Mouse (Mus musculus): Measurements from ENCODE around the gene Galnt5. TPM values are rescaled to one million over a fixed set of nuclear protein-coding genes. Genes with fewer than 3 reads are reported as not detected.

Galnt5 gene
- polyA plus RNA-seq (2015; fragmentation: Nextera tagmentation; extraction: Ambion mirVana), result 0.04 and 0.08 TPM in 2 replicates

DNA sequence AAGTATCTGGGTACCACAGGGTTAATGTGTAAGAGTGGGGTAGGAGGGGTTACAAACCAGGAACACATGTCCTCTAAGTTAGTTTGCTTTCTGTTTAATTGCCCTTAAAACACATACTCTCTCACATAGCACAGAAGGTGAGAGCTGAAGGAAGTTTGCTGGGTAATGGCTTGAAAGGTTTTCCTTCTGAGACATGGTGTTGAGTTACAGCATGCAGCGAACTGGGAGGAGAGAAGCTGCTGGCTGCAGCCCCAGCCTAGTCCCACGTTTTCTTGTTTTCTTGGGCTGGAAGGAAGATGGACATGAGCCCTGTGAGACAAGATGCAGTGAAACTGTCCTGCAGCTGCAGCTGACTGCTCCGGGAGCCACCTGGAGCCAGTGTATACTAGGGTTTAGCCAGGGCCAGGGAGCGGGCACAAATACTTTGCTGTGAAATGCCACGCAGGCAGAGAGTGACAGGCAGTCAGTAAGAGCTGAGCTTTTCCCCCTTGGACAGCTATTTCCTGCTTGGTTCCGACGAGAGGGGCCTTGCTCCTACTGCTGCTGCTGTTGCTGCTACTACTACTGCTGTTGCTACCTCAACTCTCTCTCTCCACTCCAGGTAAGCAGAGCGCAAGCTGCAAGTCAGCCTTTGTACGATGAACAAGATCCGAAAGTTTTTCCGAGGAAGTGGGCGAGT, at the start of gene Galnt5:
Galnt5 (plus strand) TSS at position 133 of the 679 bp plus-strand sequence.
- Histone ChIP-seq H3K36me3 (replicated peaks) (no peaks in the 10 kb centered on the region), H3K4me1 (no peaks in the 10 kb centered on the region), H3K4me2 (no peak within 1 kb of the TSS), H3K9me3 (no peaks in the 10 kb centered on the region), H3K27me3 (replicated peaks) (no peaks in the 10 kb centered on the region), H3K27ac (no peak within 1 kb of the TSS), H3K4me3 (no peak within 1 kb of the TSS), H3K9ac (no peak within 1 kb of the TSS)
- no peak for ATAC-seq (replicated peaks)
- 71% methylated on average over 12 of the region's 12 CpGs for WGBS

DNA sequence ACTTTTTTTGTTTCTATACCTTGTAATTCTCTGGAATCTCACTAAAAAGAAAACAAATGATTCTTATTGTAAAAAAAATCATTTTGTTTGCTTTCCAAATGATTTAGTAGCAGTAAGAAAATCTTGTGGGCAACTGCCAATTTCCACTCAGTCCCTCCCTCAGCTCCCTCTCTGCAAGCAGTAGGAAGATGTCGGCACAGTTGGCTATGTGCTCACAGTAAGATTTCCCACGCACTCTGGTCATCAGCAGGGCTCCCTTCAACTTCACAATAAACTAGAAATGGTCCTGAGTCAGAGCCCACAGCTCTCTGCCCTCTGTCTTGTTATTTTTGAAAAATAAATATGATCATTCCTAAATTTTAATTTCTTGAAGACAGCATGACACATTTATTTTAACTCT, 46.1 kb upstream of the Galnt5 start:
- Histone ChIP-seq H3K36me3 (replicated peaks) (no peaks in the 10 kb centered on the region), H3K9me3 (no peaks in the 10 kb centered on the region), H3K9ac (no peak overlapping the region), H3K27ac (no peak overlapping the region), H3K4me2 (no peak overlapping the region), H3K27me3 (replicated peaks) (no peaks in the 10 kb centered on the region), H3K4me1 (no peaks in the 10 kb centered on the region), H3K4me3 (no peak overlapping the region)
- ATAC-seq (replicated peaks), result no peak
- WGBS, result 70% methylated on average over 2 of the region's 2 CpGs

DNA sequence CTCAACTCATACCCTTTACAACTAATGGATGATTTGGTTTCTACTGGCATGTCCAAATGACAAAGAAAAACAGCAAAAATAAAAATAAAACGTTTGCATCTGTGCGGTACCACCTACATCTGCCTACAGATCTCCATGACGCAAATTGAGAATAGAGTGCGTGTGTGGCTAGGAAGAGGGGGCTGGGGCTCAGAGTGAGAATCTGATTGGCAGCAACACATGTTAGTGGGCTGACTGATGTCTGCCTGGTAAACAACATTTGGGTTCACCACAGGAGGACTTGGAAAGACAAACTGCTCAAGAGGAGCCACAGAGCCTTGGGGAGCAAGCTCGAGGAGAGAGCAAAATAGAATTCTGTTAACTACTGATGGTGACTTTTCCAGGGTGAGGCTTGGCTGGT, 36.9 kb upstream of the Galnt5 start:
- Histone ChIP-seq H3K4me3 (no peak overlapping the region), H3K9me3 (no peaks in the 10 kb centered on the region), H3K27me3 (replicated peaks) (no peaks in the 10 kb centered on the region), H3K36me3 (replicated peaks) (no peaks in the 10 kb centered on the region), H3K4me2 (no peak overlapping the region), H3K27ac (no peak overlapping the region), H3K4me1 (no peaks in the 10 kb centered on the region), H3K9ac (no peak overlapping the region)
- 77% methylated on average over 5 of the region's 5 CpGs for WGBS
- ATAC-seq (replicated peaks), result no peak

DNA sequence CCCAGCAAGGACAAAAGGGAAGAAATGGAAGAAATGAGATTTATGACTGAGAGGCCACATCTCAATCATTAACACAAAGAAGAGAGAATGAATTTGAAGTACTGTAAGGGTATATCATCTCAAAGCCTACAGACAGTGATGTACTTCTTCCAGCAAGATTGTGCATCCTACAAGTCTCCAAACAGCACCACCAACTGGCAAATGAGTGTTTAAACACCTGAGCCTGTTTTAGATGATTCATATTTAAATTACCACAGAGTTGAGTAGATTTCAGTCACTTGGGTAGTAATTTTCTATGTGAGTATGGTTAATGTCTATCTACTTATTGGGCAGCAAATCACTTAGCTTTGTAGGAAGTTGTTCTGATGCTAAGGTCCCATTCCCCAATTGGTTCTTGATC, 15.4 kb upstream of the Galnt5 start:
- Histone ChIP-seq H3K4me2 (no peak overlapping the region), H3K4me1 (no peaks in the 10 kb centered on the region), H3K36me3 (replicated peaks) (no peaks in the 10 kb centered on the region), H3K4me3 (no peak overlapping the region), H3K27ac (no peak overlapping the region), H3K9me3 (no peaks in the 10 kb centered on the region), H3K9ac (no peak overlapping the region), H3K27me3 (replicated peaks) (no peaks in the 10 kb centered on the region)
- ATAC-seq (replicated peaks), result no peak

DNA sequence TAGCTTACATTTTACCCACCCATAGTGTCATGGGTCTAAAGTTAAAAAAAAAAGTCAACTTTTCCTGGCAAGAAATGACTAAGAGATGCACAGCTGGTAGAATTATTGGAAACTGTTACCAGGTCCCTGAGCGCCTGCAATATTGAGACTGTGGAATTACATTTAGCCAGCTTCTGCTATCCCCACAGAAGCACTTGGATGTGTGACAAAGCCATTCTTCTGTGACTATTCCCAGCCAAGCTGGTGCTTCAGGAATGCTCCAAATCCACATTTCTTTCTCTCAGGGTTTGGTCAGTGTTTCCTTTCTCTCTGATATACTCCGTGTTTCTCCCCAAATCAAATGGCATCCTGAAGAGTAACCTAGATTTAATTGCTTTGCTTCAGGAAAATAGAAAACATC, 6.6 kb upstream of the Galnt5 start:
- no peaks in the 10 kb centered on the region for H3K36me3 ChIP-seq (replicated peaks)
- no peak for ATAC-seq (replicated peaks)
- no peaks in the 10 kb centered on the region for H3K4me1 ChIP-seq
- no peak overlapping the region for H3K27ac ChIP-seq
- no peak overlapping the region for H3K4me2 ChIP-seq
- no peak overlapping the region for H3K9ac ChIP-seq
- no peaks in the 10 kb centered on the region for H3K27me3 ChIP-seq (replicated peaks)
- H3K9me3 ChIP-seq, result no peaks in the 10 kb centered on the region
- no peak overlapping the region for H3K4me3 ChIP-seq
- 84% methylated on average over 2 of the region's 2 CpGs for WGBS

DNA sequence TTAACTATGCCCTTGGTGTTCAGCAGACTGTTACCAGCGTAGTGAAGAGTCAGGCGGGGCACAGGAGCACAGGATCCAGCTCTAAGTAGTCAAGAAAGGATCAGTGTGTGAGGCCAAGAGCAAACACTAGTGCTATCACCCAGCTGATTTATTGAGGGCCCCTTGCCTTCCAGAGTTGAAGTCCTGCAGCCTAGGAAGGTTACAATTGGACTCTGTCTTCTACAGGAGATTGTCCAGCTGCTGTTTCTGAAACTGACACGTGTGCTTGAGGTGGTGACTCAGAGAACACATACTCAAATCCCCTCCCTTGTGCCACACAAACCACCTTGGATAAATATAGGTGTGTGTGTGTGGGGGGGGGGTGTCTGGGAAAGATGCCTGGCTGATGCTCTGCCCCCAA, 3.8 kb downstream of the Galnt5 start:
- Histone ChIP-seq H3K27ac (no peak overlapping the region), H3K4me2 (no peak overlapping the region), H3K4me3 (no peak overlapping the region), H3K9me3 (no peaks in the 10 kb centered on the region), H3K9ac (no peak overlapping the region), H3K36me3 (replicated peaks) (no peaks in the 10 kb centered on the region), H3K4me1 (no peaks in the 10 kb centered on the region), H3K27me3 (replicated peaks) (no peaks in the 10 kb centered on the region)
- 83% methylated on average over 3 of the region's 3 CpGs for WGBS
- ATAC-seq (replicated peaks), result no peak

DNA sequence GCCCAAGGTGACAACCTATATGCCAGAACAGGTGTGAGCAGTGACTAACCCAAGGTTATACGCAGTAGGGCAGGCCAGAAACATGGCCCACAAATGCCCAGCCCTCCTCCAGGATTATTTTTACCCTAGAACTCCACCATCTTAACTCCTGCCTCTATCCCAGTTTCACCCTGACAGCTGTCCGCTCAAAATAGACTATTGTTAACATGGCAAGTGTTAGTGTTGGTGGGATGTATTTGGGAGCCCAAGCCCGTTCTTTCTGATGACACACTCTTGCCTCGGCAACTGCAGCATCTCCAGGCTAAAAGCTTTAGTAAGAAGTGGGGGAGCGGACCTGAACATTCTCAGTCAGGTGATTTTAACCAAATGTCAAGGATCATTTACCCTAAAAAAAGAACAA, 9.4 kb downstream of the Galnt5 start:
- no peak for ATAC-seq (replicated peaks)
- no peaks in the 10 kb centered on the region for H3K36me3 ChIP-seq (replicated peaks)
- H3K4me3 ChIP-seq, result no peak overlapping the region
- no peak overlapping the region for H3K4me2 ChIP-seq
- no peaks in the 10 kb centered on the region for H3K27me3 ChIP-seq (replicated peaks)
- no peak overlapping the region for H3K27ac ChIP-seq
- no peak overlapping the region for H3K9ac ChIP-seq
- 86% methylated on average over 5 of the region's 5 CpGs for WGBS
- no peaks in the 10 kb centered on the region for H3K4me1 ChIP-seq
- no peaks in the 10 kb centered on the region for H3K9me3 ChIP-seq

DNA sequence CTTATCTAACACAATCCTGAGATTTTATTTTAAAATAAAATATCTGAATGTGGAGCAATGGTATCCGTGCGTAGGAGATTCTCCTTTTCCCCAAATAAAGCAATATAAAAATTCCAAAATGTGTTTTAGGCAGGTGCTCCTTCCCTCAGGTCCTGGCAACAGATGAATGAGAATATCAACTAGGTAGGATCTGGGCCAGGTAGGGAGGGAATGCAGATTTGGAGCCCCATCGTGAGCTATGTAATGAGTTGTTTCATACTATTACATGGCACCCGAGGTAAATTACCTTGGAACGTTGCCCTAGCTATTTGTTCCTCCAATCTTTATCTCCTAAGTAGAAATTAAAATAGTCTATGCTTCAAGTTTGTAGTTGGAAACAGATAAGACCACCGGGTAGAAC, 25.9 kb downstream of the Galnt5 start:
- no peak for ATAC-seq (replicated peaks)
- Histone ChIP-seq H3K4me1 (no peaks in the 10 kb centered on the region), H3K9ac (no peak overlapping the region), H3K36me3 (replicated peaks) (no peaks in the 10 kb centered on the region), H3K4me2 (no peak overlapping the region), H3K4me3 (no peak overlapping the region), H3K9me3 (no peaks in the 10 kb centered on the region), H3K27ac (no peak overlapping the region), H3K27me3 (replicated peaks) (no peaks in the 10 kb centered on the region)
- 92% methylated on average over 6 of the region's 6 CpGs for WGBS

DNA sequence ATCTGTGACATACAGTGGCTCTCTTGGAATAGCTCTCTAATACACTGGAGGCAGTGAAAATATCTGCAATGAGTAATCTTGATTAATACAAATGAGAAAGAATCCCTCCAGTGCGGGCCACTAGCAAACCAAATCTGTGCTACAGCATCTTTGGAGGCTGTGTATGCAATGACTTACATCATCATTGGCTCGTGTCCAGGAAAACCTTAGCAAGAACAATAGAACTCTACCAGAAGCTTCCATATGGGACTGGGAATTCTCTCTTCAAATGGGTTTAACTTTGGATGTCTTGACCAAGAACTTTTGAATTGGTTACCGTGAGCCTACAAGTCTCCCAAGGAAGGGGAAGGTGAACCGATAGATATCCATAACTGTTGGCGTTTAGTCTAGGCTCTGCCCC, 29.1 kb downstream of the Galnt5 start:
- no peaks in the 10 kb centered on the region for H3K9me3 ChIP-seq
- H3K9ac ChIP-seq, result no peak overlapping the region
- no peak overlapping the region for H3K4me3 ChIP-seq
- H3K27me3 ChIP-seq (replicated peaks), result no peaks in the 10 kb centered on the region
- H3K36me3 ChIP-seq (replicated peaks), result no peaks in the 10 kb centered on the region
- ATAC-seq (replicated peaks), result no peak
- WGBS, result 82% methylated on average over 5 of the region's 5 CpGs
- H3K4me1 ChIP-seq, result no peaks in the 10 kb centered on the region
- no peak overlapping the region for H3K4me2 ChIP-seq
- H3K27ac ChIP-seq, result no peak overlapping the region

DNA sequence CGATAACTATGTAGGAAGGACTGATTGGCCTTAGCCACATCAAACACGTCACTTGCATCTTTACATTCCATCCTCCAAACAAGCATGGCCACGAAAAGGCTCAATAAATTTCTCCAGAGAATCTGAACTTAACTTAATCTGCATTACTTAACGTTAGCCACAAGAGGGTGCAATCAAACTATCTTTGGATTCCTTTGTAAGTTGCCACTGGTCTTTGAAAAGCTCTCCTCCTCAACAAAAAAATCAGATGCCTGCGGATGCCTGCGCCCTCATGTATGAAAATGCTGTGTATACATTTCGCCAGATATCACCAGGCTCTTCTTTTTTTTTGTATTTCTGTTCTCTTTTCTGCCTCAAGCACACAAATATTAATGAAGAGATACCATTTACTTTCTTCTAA, 31.7 kb downstream of the Galnt5 start:
- Histone ChIP-seq H3K36me3 (replicated peaks) (no peaks in the 10 kb centered on the region), H3K9me3 (no peaks in the 10 kb centered on the region), H3K27ac (no peak overlapping the region), H3K27me3 (replicated peaks) (no peaks in the 10 kb centered on the region), H3K4me2 (no peak overlapping the region), H3K9ac (no peak overlapping the region), H3K4me1 (no peaks in the 10 kb centered on the region), H3K4me3 (no peak overlapping the region)
- no peak; the same call in 1 of the 2 replicates for ATAC-seq (replicated peaks)
- 24% methylated on average over 7 of the region's 7 CpGs for WGBS

DNA sequence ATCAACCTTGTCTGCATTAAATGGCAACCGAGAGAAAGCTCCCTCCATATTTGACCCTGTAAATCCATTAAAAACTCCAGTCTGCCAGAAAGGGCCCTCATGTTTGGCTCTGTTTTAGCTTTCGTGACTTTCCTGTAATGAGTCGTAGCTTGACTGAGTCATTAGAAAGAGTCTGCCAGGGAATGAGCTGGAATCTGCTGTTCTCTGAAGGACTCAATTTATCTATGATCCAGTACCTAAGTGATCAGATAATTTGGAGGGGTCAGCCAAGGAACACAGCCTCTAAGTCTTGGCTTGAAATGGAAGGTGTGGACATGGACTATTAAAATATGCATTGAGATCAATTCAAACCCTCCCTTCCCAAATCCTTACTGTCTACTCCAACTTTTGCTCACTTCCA, 33.7 kb downstream of the Galnt5 start:
- no peak for ATAC-seq (replicated peaks)
- WGBS, result 91% methylated on average over 3 of the region's 3 CpGs
- no peak overlapping the region for H3K4me3 ChIP-seq
- H3K27ac ChIP-seq, result no peak overlapping the region
- no peak overlapping the region for H3K4me2 ChIP-seq
- no peaks in the 10 kb centered on the region for H3K27me3 ChIP-seq (replicated peaks)
- H3K9ac ChIP-seq, result no peak overlapping the region
- no peaks in the 10 kb centered on the region for H3K9me3 ChIP-seq
- no peaks in the 10 kb centered on the region for H3K36me3 ChIP-seq (replicated peaks)
- no peaks in the 10 kb centered on the region for H3K4me1 ChIP-seq

DNA sequence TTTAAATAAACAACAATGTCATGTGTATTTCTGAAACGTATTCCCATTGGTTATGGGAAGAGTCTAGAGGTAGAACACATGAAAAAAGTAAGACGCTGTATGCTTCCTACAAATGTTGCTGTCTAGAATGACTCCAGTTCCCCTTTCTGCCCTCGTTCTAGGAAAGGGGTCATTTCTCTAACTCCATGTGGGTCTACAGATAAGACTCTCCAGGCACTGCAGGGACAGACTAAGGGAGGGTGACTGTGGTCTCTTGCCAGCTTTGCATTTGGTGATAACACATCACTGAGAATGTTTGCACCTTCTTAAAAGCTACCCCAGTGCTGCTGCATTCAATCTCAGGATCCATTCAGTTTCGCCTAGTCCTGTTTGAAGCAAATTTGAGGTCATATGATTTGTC, 38.0 kb downstream of the Galnt5 start:
- WGBS, result 88% methylated on average over 4 of the region's 4 CpGs
- Histone ChIP-seq H3K4me1 (no peaks in the 10 kb centered on the region), H3K27ac (no peak overlapping the region), H3K4me2 (no peak overlapping the region), H3K9ac (no peak overlapping the region), H3K9me3 (no peaks in the 10 kb centered on the region), H3K4me3 (no peak overlapping the region), H3K27me3 (replicated peaks) (no peaks in the 10 kb centered on the region), H3K36me3 (replicated peaks) (no peaks in the 10 kb centered on the region)
- no peak for ATAC-seq (replicated peaks)

DNA sequence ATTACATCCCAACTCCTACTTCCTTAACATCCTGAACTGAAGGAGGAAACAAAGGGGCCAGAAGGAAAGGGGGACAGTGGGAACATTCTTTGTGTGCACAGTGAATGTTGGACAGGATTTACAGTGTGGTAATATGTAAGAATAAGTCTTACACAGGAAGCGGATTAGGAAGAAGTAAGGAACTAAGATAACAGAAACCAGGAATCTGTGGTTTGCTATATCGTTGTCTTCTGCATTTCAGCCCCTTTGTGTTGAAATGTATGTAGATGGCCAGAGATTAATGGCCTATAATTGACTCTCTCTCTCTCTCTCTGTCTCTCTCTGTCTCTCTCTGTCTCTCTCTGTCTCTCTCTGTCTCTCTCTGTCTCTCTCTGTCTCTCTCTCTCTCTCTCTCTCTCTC, 39.2 kb downstream of the Galnt5 start:
- Histone ChIP-seq H3K4me1 (no peaks in the 10 kb centered on the region), H3K4me3 (no peak overlapping the region), H3K4me2 (no peak overlapping the region), H3K27ac (no peak overlapping the region), H3K27me3 (replicated peaks) (no peaks in the 10 kb centered on the region), H3K36me3 (replicated peaks) (no peaks in the 10 kb centered on the region), H3K9me3 (no peaks in the 10 kb centered on the region), H3K9ac (no peak overlapping the region)
- WGBS, result 90% methylated on average over 2 of the region's 2 CpGs
- ATAC-seq (replicated peaks), result no peak
